8 mouse cellular contexts compared by ENCODE assay signal in the genomic region with DNA sequence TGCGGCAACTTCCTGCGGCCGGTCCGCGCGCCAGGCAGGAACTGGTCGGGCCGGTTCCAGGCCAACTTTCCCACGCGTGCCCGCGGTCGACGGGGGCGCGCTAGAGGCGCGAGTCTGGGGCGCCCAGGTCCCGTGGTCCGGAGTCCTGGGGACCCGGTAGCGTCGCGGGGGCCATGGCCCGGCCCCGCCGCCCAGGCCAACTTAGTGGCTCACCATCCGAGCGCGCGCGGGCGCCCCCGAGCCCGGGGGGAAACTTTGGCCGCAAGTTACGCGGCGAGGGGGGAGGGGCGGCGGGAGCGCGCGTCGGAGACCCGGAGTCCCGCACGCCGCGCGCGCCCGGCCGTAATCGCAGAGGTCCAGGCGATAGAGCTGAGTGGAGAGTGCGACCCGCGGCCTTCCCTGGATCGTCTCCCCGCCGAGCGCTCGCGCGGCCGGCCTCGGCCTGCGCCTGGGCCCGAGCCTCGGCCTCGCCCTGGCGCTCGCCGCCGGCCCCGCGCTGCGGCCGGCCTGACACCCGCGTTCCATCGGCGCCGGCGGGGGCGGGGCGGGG. TPM values are rescaled to one million over a fixed set of nuclear protein-coding genes. Genes with fewer than 3 reads are reported as not detected.
A peak's percentile ranks its signal among the peaks of the same experiment; 100 is the strongest.
DNase-seq lines count a peak whose midpoint lies in the region; ATAC-seq and TF ChIP-seq lines count a peak whose summit lies in the region.

Nr2f6 (minus strand) TSS at position 540 of the 550 bp plus-strand sequence.

- ATAC-seq in frontal cortex, adult (ENCODE audit: low TSS enrichment), result peak; percentile 8; the same call in 1 of the 2 replicates
- ATAC-seq in limb, embryonic 13.5 days (ENCODE audit: low FRiP score, low read depth), result peak; percentile 22
- peak; percentile 70 for ATAC-seq in midbrain, embryonic 13.5 days

- H3K9me3 ChIP-seq in limb, embryonic 13.5 days, result no peaks in the 10 kb centered on the region
- H3K9me3 ChIP-seq in midbrain, embryonic 13.5 days, result no peaks in the 10 kb centered on the region

- no peak for TF ChIP-seq POLR2A in cortical plate, adult 2 months (IDR thresholded peaks at IDR 0.05; ENCODE audit: extremely low read depth, insufficient read depth, low read length)

- no peaks in the 10 kb centered on the region for H3K27me3 ChIP-seq in limb, embryonic 13.5 days
- peaks cover 16% of the 10 kb centered on the region; the same call in 1 of the 2 replicates for H3K27me3 ChIP-seq in midbrain, embryonic 13.5 days

- peaks cover 18% of the 10 kb centered on the region for H3K36me3 ChIP-seq in limb, embryonic 13.5 days
- H3K36me3 ChIP-seq in midbrain, embryonic 13.5 days, result 0 out of 2 replicates have a peak, but pooled peaks cover 7% of the 10 kb centered on the region

- peak within 1 kb of the TSS; percentile 99 for H3K4me2 ChIP-seq in limb, embryonic 13.5 days (replicated peaks)
- H3K4me2 ChIP-seq in midbrain, embryonic 13.5 days (replicated peaks), result peak within 1 kb of the TSS; percentile 99

- H3K4me3 ChIP-seq in cortical plate, adult 2 months (ENCODE audit: insufficient read depth, low read length), result peak within 1 kb of the TSS; percentile 76
- peak within 1 kb of the TSS; percentile 89 for H3K4me3 ChIP-seq in limb, embryonic 13.5 days
- peak within 1 kb of the TSS; percentile 75 for H3K4me3 ChIP-seq in midbrain, embryonic 13.5 days (replicated peaks)

- H3K27ac ChIP-seq in cortical plate, adult 2 months (ENCODE audit: insufficient read depth, low read length), result peak within 1 kb of the TSS; percentile 92
- H3K27ac ChIP-seq in limb, embryonic 13.5 days, result peak within 1 kb of the TSS; percentile 84
- H3K27ac ChIP-seq in midbrain, embryonic 13.5 days, result peak within 1 kb of the TSS; percentile 94

- no peak for TF ChIP-seq CTCF in cortical plate, adult 2 months (IDR thresholded peaks at IDR 0.05; ENCODE audit: extremely low read depth, insufficient read depth, low read length)

- 0% methylated on average over 65 of the region's 89 CpGs for WGBS in limb, embryonic 13.5 days
- under 1% methylated on average over 58 of the region's 89 CpGs for WGBS in midbrain, embryonic 13.5 days

- DNase-seq in frontal cortex, postnatal 25 days (ENCODE audit: low spot score in 2 of 2), result no peak
- peak; percentile 99 for DNase-seq in heart, adult 11 months
- DNase-seq in kidney, adult 11 months, result peak; percentile 78
- peak; percentile 87 for DNase-seq in testis, postnatal 10 days (ENCODE audit: low spot score)

- peak within 1 kb of the TSS; percentile 88 for H3K9ac ChIP-seq in limb, embryonic 13.5 days
- H3K9ac ChIP-seq in midbrain, embryonic 13.5 days (replicated peaks), result peak within 1 kb of the TSS; percentile 81

- no peaks in the 10 kb centered on the region for H3K4me1 ChIP-seq in cortical plate, adult 2 months (ENCODE audit: control insufficient read depth, insufficient read depth, low read length)
- peaks cover 51% of the 10 kb centered on the region for H3K4me1 ChIP-seq in limb, embryonic 13.5 days
- H3K4me1 ChIP-seq in midbrain, embryonic 13.5 days (replicated peaks), result peaks cover 56% of the 10 kb centered on the region

RNA-seq across cellular contexts. Expression of gene Nr2f6, which starts in this region (rescaled TPM):
- 38.9 and 40.8 TPM in 2 replicates for polyA plus RNA-seq in cortical plate, adult 2 months (2012; rRNA removed)
- polyA plus RNA-seq in limb, embryonic 13.5 days (2015; fragmentation: Nextera tagmentation; extraction: Ambion mirVana), result 38.2 and 43.7 TPM in 2 replicates
- polyA plus RNA-seq in midbrain, embryonic 13.5 days (2015; fragmentation: Nextera tagmentation; extraction: Ambion mirVana), result 17.0 and 21.7 TPM in 2 replicates

Comparison
In these comparisons a context has a peak if more than half of its experiments do, and no peak if none do; other contexts are left out.
1. ATAC-seq: peak in every context shown above with its lines; median percentile 70 in midbrain, embryonic 13.5 days; 22 in limb, embryonic 13.5 days; 8 in frontal cortex, adult.
2. DNase-seq: peak in heart, adult 11 months (single experiment), kidney, adult 11 months (single experiment) and testis, postnatal 10 days (single experiment); none in frontal cortex, postnatal 25 days (0 of 2).
3. Peak in every context shown above with its lines, with median percentiles within 50 percentile points of each other: H3K27ac ChIP-seq and H3K4me3 ChIP-seq.